Comparison of ENCODE assay signal across 13 mouse cellular contexts in the genomic region with DNA sequence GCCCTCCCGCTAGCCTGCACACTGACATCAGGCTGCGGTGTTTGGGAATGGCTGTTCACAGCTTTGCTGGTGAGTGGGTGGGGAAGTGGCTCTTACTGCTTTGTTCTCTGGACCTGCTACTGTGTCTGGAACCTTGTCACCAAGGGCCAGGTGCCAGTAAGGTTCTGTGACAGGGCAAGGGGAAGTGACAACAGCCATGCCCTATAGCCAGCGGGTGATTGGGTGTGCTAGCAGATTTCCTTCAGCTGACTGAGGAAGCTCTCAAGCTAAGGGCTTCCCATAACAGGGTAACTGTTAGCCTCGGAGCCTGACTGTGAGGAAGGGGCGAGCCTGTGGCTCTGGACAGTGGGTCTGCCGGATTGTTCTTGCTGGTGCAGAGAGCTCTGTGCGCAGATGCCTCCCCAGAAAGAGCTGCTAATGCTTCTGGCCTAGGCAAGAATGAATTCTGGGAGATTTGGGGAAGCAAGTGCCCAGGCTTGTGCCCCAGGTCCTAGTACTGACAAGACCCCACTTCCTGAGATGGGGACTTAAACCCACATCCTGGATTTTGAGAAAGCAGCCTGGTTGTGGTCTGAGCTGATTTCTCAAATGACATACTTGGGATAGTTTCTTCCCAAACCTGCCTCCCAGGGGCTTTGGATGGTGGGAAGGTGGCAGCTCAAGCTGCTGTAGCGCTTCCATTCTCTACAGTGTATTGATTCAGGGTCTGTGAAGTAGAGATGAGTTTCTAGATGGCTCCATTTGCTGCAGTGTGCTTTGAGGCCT. TPM values are rescaled to one million over a fixed set of nuclear protein-coding genes. Genes with fewer than 3 reads are reported as not detected.
DNase-seq lines count a peak whose midpoint lies in the region; ATAC-seq and TF ChIP-seq lines count a peak whose summit lies in the region.
"Had no signal": no experiment of that assay in that cellular context is flagged by ENCODE, and none has a peak within 500 bp of the region (broad histone marks: within the 10 kb centered on the region; RNA-seq: fewer than 3 reads in every experiment).

No protein-coding gene starts in this region.

- no peak for TF ChIP-seq POLR2A in myocyte (IDR thresholded peaks at IDR 0.05; ENCODE audit: insufficient read length, low read depth)

- H3K27me3 ChIP-seq in embryonic facial prominence, embryonic 13.5 days: no peaks in the 10 kb centered on the region
- H3K27me3 ChIP-seq in embryonic facial prominence, embryonic 10.5 days (replicated peaks; ENCODE audit: low read depth, poor library complexity, severe bottlenecking): no peaks in the 10 kb centered on the region
- no peaks in the 10 kb centered on the region for H3K27me3 ChIP-seq in myocyte (ENCODE audit: control insufficient read depth, insufficient read depth, insufficient read length)
- H3K27me3 ChIP-seq in hindbrain, embryonic 13.5 days: no peaks in the 10 kb centered on the region
- H3K27me3 ChIP-seq: lung, embryonic 15.5 days had no signal

- H3K79me2 ChIP-seq in myocyte (ENCODE audit: control insufficient read depth, insufficient read depth): peaks cover 71% of the 10 kb centered on the region

- WGBS in embryonic facial prominence, embryonic 13.5 days: 91% methylated on average over 8 of the region's 8 CpGs
- 90% methylated on average over 8 of the region's 8 CpGs for WGBS in embryonic facial prominence, embryonic 10.5 days
- 95% methylated on average over 8 of the region's 8 CpGs for WGBS in hindbrain, embryonic 13.5 days

- H3K9ac ChIP-seq in embryonic facial prominence, embryonic 13.5 days: 0 out of 2 replicates have a peak overlapping the region, but pooled peaks have one; percentile 27
- H3K9ac ChIP-seq in hindbrain, embryonic 13.5 days: no peak overlapping the region
- H3K9ac ChIP-seq: lung, embryonic 15.5 days had no signal

- DNase-seq in embryonic facial prominence, embryonic 10.5 days (ENCODE audit: low spot score): no peak
- peak; percentile 50 to 53 for DNase-seq in spleen, postnatal 36 days (ENCODE audit: low spot score in 2 of 2)
- DNase-seq in spleen, postnatal 4 days (ENCODE audit: low spot score in 2 of 2): no peak
- DNase-seq in right cerebral cortex, postnatal 10 days (ENCODE audit: low spot score in 2 of 2): no peak
- no peak for DNase-seq in testis, postnatal 10 days (ENCODE audit: low spot score)
- DNase-seq: embryo, embryonic 11 days; kidney, adult 8-10 months had no signal

- H3K4me3 ChIP-seq in embryonic facial prominence, embryonic 13.5 days: no peak overlapping the region
- H3K4me3 ChIP-seq in embryonic facial prominence, embryonic 10.5 days: no peak overlapping the region
- no peak overlapping the region for H3K4me3 ChIP-seq in myocyte
- no peak overlapping the region for H3K4me3 ChIP-seq in hindbrain, embryonic 13.5 days
- H3K4me3 ChIP-seq: lung, embryonic 15.5 days had no signal

- ATAC-seq in embryonic facial prominence, embryonic 13.5 days (ENCODE audit: insufficient number of reproducible peaks, insufficient read depth, low FRiP score, low TSS enrichment, low read depth): no peak
- no peak for ATAC-seq in hindbrain, embryonic 13.5 days (ENCODE audit: low FRiP score)
- ATAC-seq: forebrain, embryonic 14.5 days had no signal

- no peak overlapping the region for H3ac ChIP-seq in myocyte (ENCODE audit: control insufficient read depth, insufficient read length)

- H3K27ac ChIP-seq in embryonic facial prominence, embryonic 13.5 days: 0 out of 2 replicates have a peak overlapping the region, but pooled peaks have one; percentile 48
- H3K27ac ChIP-seq in embryonic facial prominence, embryonic 10.5 days (replicated peaks): no peak overlapping the region
- no peak overlapping the region for H3K27ac ChIP-seq in hindbrain, embryonic 13.5 days
- H3K27ac ChIP-seq: lung, embryonic 15.5 days had no signal

- H3K9me3 ChIP-seq in embryonic facial prominence, embryonic 13.5 days: no peaks in the 10 kb centered on the region
- H3K9me3 ChIP-seq in embryonic facial prominence, embryonic 10.5 days: no peaks in the 10 kb centered on the region
- H3K9me3 ChIP-seq in hindbrain, embryonic 13.5 days: no peaks in the 10 kb centered on the region
- H3K9me3 ChIP-seq: lung, embryonic 15.5 days had no signal

- H3K4me2 ChIP-seq in embryonic facial prominence, embryonic 13.5 days: no peak overlapping the region
- H3K4me2 ChIP-seq in myocyte (ENCODE audit: low read depth): peak overlapping the region; percentile 40
- H3K4me2 ChIP-seq in hindbrain, embryonic 13.5 days: no peak overlapping the region
- H3K4me2 ChIP-seq: heart, embryonic 11.5 days; lung, embryonic 15.5 days had no signal

- H3K36me3 ChIP-seq in embryonic facial prominence, embryonic 13.5 days: peaks cover 61% of the 10 kb centered on the region
- H3K36me3 ChIP-seq in embryonic facial prominence, embryonic 10.5 days (replicated peaks): peaks cover 93% of the 10 kb centered on the region
- peaks cover 14% of the 10 kb centered on the region for H3K36me3 ChIP-seq in myocyte (ENCODE audit: control insufficient read depth, insufficient read depth)
- peaks cover 58% of the 10 kb centered on the region for H3K36me3 ChIP-seq in hindbrain, embryonic 13.5 days

- H3K4me1 ChIP-seq in embryonic facial prominence, embryonic 13.5 days: peaks cover 12% of the 10 kb centered on the region
- H3K4me1 ChIP-seq in embryonic facial prominence, embryonic 10.5 days: peaks cover 32% of the 10 kb centered on the region
- peaks cover 15% of the 10 kb centered on the region; the same call in 1 of the 2 replicates for H3K4me1 ChIP-seq in hindbrain, embryonic 13.5 days (replicated peaks)
- H3K4me1 ChIP-seq: lung, embryonic 15.5 days had no signal

TF ChIP-seq in myocyte, 11 proteins besides CTCF, POLR2A, EP300 and RAD21:
- TF ChIP-seq TCF3 (IDR thresholded peaks at IDR 0.05; ENCODE audit: insufficient read length, low read depth) (no peak), MYOG (IDR thresholded peaks at IDR 0.05; ENCODE audit: control insufficient read depth in 1 of 3, insufficient read depth in 1 of 3, insufficient read length in 2 of 3, low read depth in 2 of 3) (no peak), MYOD1 (IDR thresholded peaks at IDR 0.05; ENCODE audit: control insufficient read depth in 1 of 3, insufficient read length in 2 of 3, low read depth in 2 of 3) (no peak), MAX (IDR thresholded peaks at IDR 0.05; ENCODE audit: low read depth) (no peak), POLR2AphosphoS2 (IDR thresholded peaks at IDR 0.05; ENCODE audit: insufficient read length, low read depth) (no peak), CEBPB (IDR thresholded peaks at IDR 0.05; ENCODE audit: insufficient read depth, poor library complexity, severe bottlenecking) (no peak), E2F4 (IDR thresholded peaks at IDR 0.05; ENCODE audit: insufficient read depth) (no peak), USF1 (IDR thresholded peaks at IDR 0.05; ENCODE audit: low read depth) (no peak), TCF12 (IDR thresholded peaks at IDR 0.05; ENCODE audit: insufficient read depth, poor library complexity, severe bottlenecking) (no peak), SRF (IDR thresholded peaks at IDR 0.05; ENCODE audit: control insufficient read depth, insufficient read length, low read depth) (no peak), REST (IDR thresholded peaks at IDR 0.05; ENCODE audit: insufficient read depth, insufficient read length) (no peak)

RNA-seq across cellular contexts. Expression of a gene that starts 29.5 kb away (rescaled TPM):
- 37.4 and 39.5 TPM in 2 replicates for polyA plus RNA-seq in embryonic facial prominence, embryonic 13.5 days (2015; fragmentation: Nextera tagmentation; extraction: Ambion mirVana)
- 43.5 and 44.6 TPM in 2 replicates for polyA plus RNA-seq in embryonic facial prominence, embryonic 10.5 days (2016; fragmentation: Nextera tagmentation; extraction: Ambion mirVana)
- polyA plus RNA-seq in myocyte (2012; fragmentation: generic; extraction: Trizol): 61.6 TPM
- polyA plus RNA-seq in hindbrain, embryonic 13.5 days (2015; fragmentation: Nextera tagmentation; extraction: Ambion mirVana): 47.4 and 47.6 TPM in 2 replicates

RNA-seq across cellular contexts. Expression of a gene that starts 45.7 kb away (rescaled TPM):
- 12.7 and 15.0 TPM in 2 replicates for polyA plus RNA-seq in embryonic facial prominence, embryonic 13.5 days (2015; fragmentation: Nextera tagmentation; extraction: Ambion mirVana)
- polyA plus RNA-seq in embryonic facial prominence, embryonic 10.5 days (2016; fragmentation: Nextera tagmentation; extraction: Ambion mirVana): 13.6 and 16.7 TPM in 2 replicates
- polyA plus RNA-seq in myocyte (2012; fragmentation: generic; extraction: Trizol): 27.3 TPM
- 8.3 and 8.8 TPM in 2 replicates for polyA plus RNA-seq in hindbrain, embryonic 13.5 days (2015; fragmentation: Nextera tagmentation; extraction: Ambion mirVana)

Comparison
In these comparisons a context has a peak if more than half of its experiments do, and no peak if none do; other contexts are left out.
1. DNase-seq: peak in spleen, postnatal 36 days (2 of 2); none in embryonic facial prominence, embryonic 10.5 days (single experiment), spleen, postnatal 4 days (0 of 2), right cerebral cortex, postnatal 10 days (0 of 2) and testis, postnatal 10 days (single experiment).